Mouse (Mus musculus): ENCODE results near the gene Casd1. TPM values are rescaled to one million over a fixed set of nuclear protein-coding genes. Genes with fewer than 3 reads are reported as not detected.

The Casd1 gene
- polyA plus RNA-seq, 1 experiment from 2014 or later = 38.1 TPM

- ChIA-PET POLR2A (no interaction called here), CTCF (interaction anchor here (0.7 kb wide), 1 partner anchor 14 kb away, joined by 3 read pairs; no protein-coding TSS in a partner anchor)
- no peak for TF ChIP-seq CTCF (IDR thresholded peaks at IDR 0.05)
- DNase-seq (ENCODE audit: low read depth, low spot score) = no peak
- ATAC-seq = no peak
- in situ Hi-C loops (cut with MboI; ENCODE audit: low pct_unique_long_range_greater_than_20kb) = no loop called here
- H3K27me3 ChIP-seq = no peaks in the 10 kb centered on the region
Observed at GRCm38 (mm10) chr6:4579620-4580019, 21.0 kb upstream of the Casd1 start.

- in situ Hi-C loops (cut with MboI; ENCODE audit: low pct_unique_long_range_greater_than_20kb) = no loop called here
- ChIA-PET CTCF (no interaction called here), POLR2A (no interaction called here)
- no peak for TF ChIP-seq CTCF (IDR thresholded peaks at IDR 0.05)
- ATAC-seq (no peak), DNase-seq (ENCODE audit: low read depth, low spot score) (no peak)
- H3K27me3 ChIP-seq = no peaks in the 10 kb centered on the region
Observed at GRCm38 (mm10) chr6:4583485-4583884, 17.2 kb upstream of the Casd1 start.

- no peaks in the 10 kb centered on the region for H3K27me3 ChIP-seq
- in situ Hi-C loops (cut with MboI; ENCODE audit: low pct_unique_long_range_greater_than_20kb) = no loop called here
- ChIA-PET POLR2A (no interaction called here), CTCF (interaction anchor here (0.9 kb wide), 1 partner anchor 10 kb away, joined by 3 read pairs; no protein-coding TSS in a partner anchor)
- no peak for TF ChIP-seq CTCF (IDR thresholded peaks at IDR 0.05)
- ATAC-seq (peak; percentile 89), DNase-seq (ENCODE audit: low read depth, low spot score) (no peak)
Observed at GRCm38 (mm10) chr6:4587946-4588345, 12.7 kb upstream of the Casd1 start.

- CTCF ChIA-PET = no interaction called here
- in situ Hi-C loops (cut with MboI; ENCODE audit: low pct_unique_long_range_greater_than_20kb) = no loop called here
Observed at GRCm38 (mm10) chr6:4588722-4589121, 11.9 kb upstream of the Casd1 start.

GRCm38 (mm10) chr6:4590089-4590488 lies 10.6 kb upstream of the Casd1 start:
- ChIA-PET POLR2A (interaction anchor here (0.6 kb wide), 1 partner anchor 1523 kb away, joined by 4 read pairs; no protein-coding TSS in a partner anchor), CTCF (interaction anchor here (0.9 to 1.2 kb wide), 2 partner anchors 9 to 17 kb away, joined by 3 read pairs; no protein-coding TSS in a partner anchor)
- DNase-seq (ENCODE audit: low read depth, low spot score) (no peak), ATAC-seq (peak; percentile 47)
- in situ Hi-C loops (cut with MboI; ENCODE audit: low pct_unique_long_range_greater_than_20kb) = no loop called here
- TF ChIP-seq CTCF (IDR thresholded peaks at IDR 0.05) = no peak
- no peaks in the 10 kb centered on the region for H3K27me3 ChIP-seq

More at GRCm38 (mm10) chr6:4588722-4589121, 11.9 kb upstream of the Casd1 start:
- TF ChIP-seq CTCF (IDR thresholded peaks at IDR 0.05) = no peak
- H3K27me3 ChIP-seq = no peaks in the 10 kb centered on the region
- POLR2A ChIA-PET = no interaction called here
- DNase-seq (ENCODE audit: low read depth, low spot score) (no peak), ATAC-seq (no peak)

GRCm38 (mm10) chr6:4597711-4598110 lies 2.9 kb upstream of the Casd1 start:
- POLR2A ChIA-PET = no interaction called here
- H3K27me3 ChIP-seq = no peaks in the 10 kb centered on the region
- no peak for TF ChIP-seq CTCF (IDR thresholded peaks at IDR 0.05)
- ATAC-seq (no peak), DNase-seq (ENCODE audit: low read depth, low spot score) (no peak)
- CTCF ChIA-PET = no interaction called here
- in situ Hi-C loops (cut with MboI; ENCODE audit: low pct_unique_long_range_greater_than_20kb) = no loop called here

- in situ Hi-C loops (cut with MboI; ENCODE audit: low pct_unique_long_range_greater_than_20kb) = no loop called here
- DNase-seq (ENCODE audit: low read depth, low spot score) = no peak
- TF ChIP-seq CTCF (IDR thresholded peaks at IDR 0.05) = no peak
- ATAC-seq = no peak
- H3K27me3 ChIP-seq = no peaks in the 10 kb centered on the region
- ChIA-PET POLR2A (no interaction called here), CTCF (no interaction called here)
Observed at GRCm38 (mm10) chr6:4600085-4600657, 468 bp upstream of the Casd1 start.

GRCm38 (mm10) chr6:4601297-4601931 lies 775 bp downstream of the Casd1 start:
- in situ Hi-C loops (cut with MboI; ENCODE audit: low pct_unique_long_range_greater_than_20kb) = no loop called here
- TF ChIP-seq CTCF (IDR thresholded peaks at IDR 0.05) = no peak
- DNase-seq (ENCODE audit: low read depth, low spot score) (no peak), ATAC-seq (peak; percentile 69)
- no peaks in the 10 kb centered on the region for H3K27me3 ChIP-seq
- ChIA-PET POLR2A (interaction anchor here (0.6 kb wide), 1 partner anchor 700 kb away, joined by 3 read pairs; no protein-coding TSS in a partner anchor), CTCF (interaction anchor here (1.2 kb wide), 1 partner anchor 21 kb away, joined by 4 read pairs; no protein-coding TSS in a partner anchor)

GRCm38 (mm10) chr6:4602012-4602411 lies 1.4 kb downstream of the Casd1 start:
- no peak for DNase-seq (ENCODE audit: low read depth, low spot score)
- ATAC-seq = no peak
- ChIA-PET POLR2A (no interaction called here), CTCF (interaction anchor here (1.2 kb wide), 1 partner anchor 21 kb away, joined by 4 read pairs; no protein-coding TSS in a partner anchor)
- TF ChIP-seq CTCF (IDR thresholded peaks at IDR 0.05) = no peak
- in situ Hi-C loops (cut with MboI; ENCODE audit: low pct_unique_long_range_greater_than_20kb) = no loop called here
- no peaks in the 10 kb centered on the region for H3K27me3 ChIP-seq

GRCm38 (mm10) chr6:4606394-4606793 lies 5.8 kb downstream of the Casd1 start:
- POLR2A ChIA-PET = no interaction called here

GRCm38 (mm10) chr6:4610216-4610896 lies 9.7 kb downstream of the Casd1 start:
- in situ Hi-C loops (cut with MboI; ENCODE audit: low pct_unique_long_range_greater_than_20kb) = no loop called here
- ATAC-seq (no peak), DNase-seq (ENCODE audit: low read depth, low spot score) (no peak)
- POLR2A ChIA-PET = no interaction called here
- TF ChIP-seq CTCF (IDR thresholded peaks at IDR 0.05) = no peak
- CTCF ChIA-PET = no interaction called here
- H3K27me3 ChIP-seq = no peaks in the 10 kb centered on the region

More at GRCm38 (mm10) chr6:4606394-4606793, 5.8 kb downstream of the Casd1 start:
- ATAC-seq (no peak), DNase-seq (ENCODE audit: low read depth, low spot score) (no peak)
- in situ Hi-C loops (cut with MboI; ENCODE audit: low pct_unique_long_range_greater_than_20kb) = no loop called here
- no peak for TF ChIP-seq CTCF (IDR thresholded peaks at IDR 0.05)
- no peaks in the 10 kb centered on the region for H3K27me3 ChIP-seq
- CTCF ChIA-PET = interaction anchor here (0.8 to 1.1 kb wide), 3 partner anchors 12 to 47 kb away, joined by 3 read pairs; no protein-coding TSS in a partner anchor
